Mouse (Mus musculus): ENCODE results near the gene Serpinb8. TPM values are rescaled to one million over a fixed set of nuclear protein-coding genes. Genes with fewer than 3 reads are reported as not detected.
A peak's percentile ranks its signal among the peaks of the same experiment; 100 is the strongest.

Gene Serpinb8
- polyA plus RNA-seq (2015; fragmentation: Nextera tagmentation; extraction: Ambion mirVana) = 2.4 TPM in 2 replicates

DNA sequence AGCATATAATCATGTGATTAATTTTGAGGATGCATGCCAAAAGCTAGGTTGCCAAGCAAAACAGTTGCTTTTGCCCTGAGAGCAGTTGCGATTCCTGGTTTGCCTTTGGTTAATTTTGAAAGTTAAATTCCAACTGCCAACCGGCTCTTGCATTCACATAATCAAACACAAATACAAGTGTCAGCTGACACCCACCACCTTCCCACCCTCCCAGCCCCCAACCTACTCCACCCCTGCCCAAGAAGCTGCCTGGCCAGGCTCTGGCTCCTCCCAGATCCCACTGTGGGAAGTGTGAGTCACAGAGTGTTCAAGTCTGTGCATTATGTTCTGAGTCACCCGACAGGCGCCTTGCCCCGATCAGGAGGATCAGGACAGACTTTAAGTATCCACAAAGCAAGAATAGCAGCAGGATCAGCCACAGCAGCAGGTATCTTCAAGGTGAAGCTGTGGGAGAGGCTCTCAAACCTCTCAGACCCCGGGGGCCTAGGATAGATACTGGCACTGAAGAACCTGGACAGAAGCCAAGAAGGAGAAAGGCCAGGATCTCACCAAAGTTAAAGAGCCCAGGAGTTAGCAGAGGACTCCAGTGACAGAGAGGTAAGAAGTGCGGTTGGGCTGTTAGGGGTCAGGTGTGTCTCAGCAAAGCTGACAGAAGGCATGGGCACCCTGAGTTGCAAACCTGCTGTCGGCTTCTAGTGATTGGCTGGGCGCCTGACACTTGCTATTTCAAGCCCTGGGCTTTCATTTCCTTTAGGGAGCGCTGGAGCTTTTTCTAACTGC is at the start of gene Serpinb8:
Gene Serpinb8 (plus strand): TSS at position 316 of the 780 bp plus-strand sequence.
- H3K4me3 ChIP-seq (replicated peaks; ENCODE audit: low read depth, low read length) = 0 out of 2 replicates have a peak within 1 kb of the TSS, but pooled peaks have one; percentile 5
- no peaks in the 10 kb centered on the region for H3K36me3 ChIP-seq (ENCODE audit: insufficient read depth, low read length)
- H3K9me3 ChIP-seq (replicated peaks; ENCODE audit: low read length) = no peaks in the 10 kb centered on the region
- TF ChIP-seq CTCF (IDR thresholded peaks at IDR 0.05; ENCODE audit: low read depth) = no peak
- H3K4me2 ChIP-seq (ENCODE audit: low read length) = peak within 1 kb of the TSS; percentile 41
- no peak within 1 kb of the TSS for H3K27ac ChIP-seq
- 29% methylated on average over 10 of the region's 10 CpGs for WGBS
- H3K27me3 ChIP-seq (ENCODE audit: insufficient read depth, low read length) = no peaks in the 10 kb centered on the region
- ATAC-seq (replicated peaks; ENCODE audit: low FRiP score, low read depth) (peak; percentile 80; the same call in 1 of the 2 replicates), DNase-seq (ENCODE audit: low spot score) (peak; percentile 24)
- no peak within 1 kb of the TSS for H3K9ac ChIP-seq (ENCODE audit: low read depth, low read length)
- no peaks in the 10 kb centered on the region for H3K4me1 ChIP-seq (replicated peaks; ENCODE audit: insufficient read depth, low read length)

GRCm38 (mm10) chr1:107559494-107559893 is 30.3 kb upstream of the Serpinb8 start:
- no peak for TF ChIP-seq CTCF (IDR thresholded peaks at IDR 0.05; ENCODE audit: low read depth)
- no peaks in the 10 kb centered on the region for H3K36me3 ChIP-seq (ENCODE audit: insufficient read depth, low read length)
- 86% methylated on average over 3 of the region's 3 CpGs for WGBS
- no peak overlapping the region for H3K9ac ChIP-seq (ENCODE audit: low read depth, low read length)
- H3K4me3 ChIP-seq (replicated peaks; ENCODE audit: low read depth, low read length) = no peak overlapping the region
- ATAC-seq (replicated peaks; ENCODE audit: low FRiP score, low read depth) = no peak
- no peaks in the 10 kb centered on the region for H3K4me1 ChIP-seq (replicated peaks; ENCODE audit: insufficient read depth, low read length)
- no peak overlapping the region for H3K27ac ChIP-seq
- H3K27me3 ChIP-seq (ENCODE audit: insufficient read depth, low read length) = no peaks in the 10 kb centered on the region
- DNase-seq (ENCODE audit: low spot score) = no peak
- no peaks in the 10 kb centered on the region for H3K9me3 ChIP-seq (replicated peaks; ENCODE audit: low read length)
- no peak overlapping the region for H3K4me2 ChIP-seq (ENCODE audit: low read length)

DNA sequence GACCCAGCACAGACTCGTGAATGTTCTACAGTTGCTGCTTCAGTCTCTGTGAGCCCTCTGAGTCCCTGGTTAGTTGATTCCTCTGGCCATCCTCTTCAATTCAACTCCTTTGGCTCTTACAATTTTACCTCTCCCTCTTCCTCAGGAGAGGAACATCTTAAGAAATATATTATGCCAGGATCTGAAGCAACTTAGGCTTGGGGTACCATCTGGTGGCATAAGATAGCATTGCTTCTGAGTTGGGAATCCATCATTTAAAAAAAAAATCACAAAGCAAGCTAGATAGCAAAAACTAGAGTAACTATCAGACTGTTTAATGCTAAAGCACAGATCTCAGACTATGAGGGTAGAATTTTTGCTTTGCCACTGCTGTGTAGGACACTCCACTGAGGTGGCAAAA is 27.7 kb upstream of the Serpinb8 start:
- 80% methylated on average over 1 of the region's 1 CpGs for WGBS
- no peaks in the 10 kb centered on the region for H3K9me3 ChIP-seq (replicated peaks; ENCODE audit: low read length)
- no peak overlapping the region for H3K4me3 ChIP-seq (replicated peaks; ENCODE audit: low read depth, low read length)
- H3K36me3 ChIP-seq (ENCODE audit: insufficient read depth, low read length) = no peaks in the 10 kb centered on the region
- no peak for ATAC-seq (replicated peaks; ENCODE audit: low FRiP score, low read depth)
- no peaks in the 10 kb centered on the region for H3K4me1 ChIP-seq (replicated peaks; ENCODE audit: insufficient read depth, low read length)
- peak; percentile 26; the same call in 1 of the 2 replicates for TF ChIP-seq CTCF (IDR thresholded peaks at IDR 0.05; ENCODE audit: low read depth)
- DNase-seq (ENCODE audit: low spot score) = no peak
- no peak overlapping the region for H3K9ac ChIP-seq (ENCODE audit: low read depth, low read length)
- H3K27me3 ChIP-seq (ENCODE audit: insufficient read depth, low read length) = no peaks in the 10 kb centered on the region
- H3K4me2 ChIP-seq (ENCODE audit: low read length) = no peak overlapping the region
- no peak overlapping the region for H3K27ac ChIP-seq

DNA sequence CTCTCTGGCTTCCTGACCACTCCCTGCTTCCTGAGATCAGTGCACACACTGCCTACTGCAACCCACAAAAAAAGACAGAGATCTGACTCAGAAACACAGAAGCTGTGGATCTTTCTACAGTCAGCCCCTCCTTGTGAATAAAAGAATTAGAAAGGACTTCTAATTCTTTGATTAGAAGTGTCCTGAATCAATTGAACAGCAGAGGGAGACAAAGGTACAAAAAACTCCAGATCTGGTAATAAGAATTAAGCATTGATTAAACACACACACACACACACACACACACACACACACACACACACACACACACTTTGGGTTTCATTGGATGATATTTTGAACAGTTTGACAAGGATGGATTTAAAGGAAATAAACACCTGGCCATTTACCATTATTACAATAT is 24.2 kb upstream of the Serpinb8 start:
- Histone ChIP-seq H3K36me3 (ENCODE audit: insufficient read depth, low read length) (no peaks in the 10 kb centered on the region), H3K9me3 (replicated peaks; ENCODE audit: low read length) (no peaks in the 10 kb centered on the region), H3K4me1 (replicated peaks; ENCODE audit: insufficient read depth, low read length) (no peaks in the 10 kb centered on the region), H3K4me2 (ENCODE audit: low read length) (no peak overlapping the region), H3K9ac (ENCODE audit: low read depth, low read length) (no peak overlapping the region), H3K27me3 (ENCODE audit: insufficient read depth, low read length) (no peaks in the 10 kb centered on the region), H3K27ac (no peak overlapping the region), H3K4me3 (replicated peaks; ENCODE audit: low read depth, low read length) (no peak overlapping the region)
- peak; percentile 53 for TF ChIP-seq CTCF (IDR thresholded peaks at IDR 0.05; ENCODE audit: low read depth)
- ATAC-seq (replicated peaks; ENCODE audit: low FRiP score, low read depth) (no peak), DNase-seq (ENCODE audit: low spot score) (peak; percentile 39)

DNA sequence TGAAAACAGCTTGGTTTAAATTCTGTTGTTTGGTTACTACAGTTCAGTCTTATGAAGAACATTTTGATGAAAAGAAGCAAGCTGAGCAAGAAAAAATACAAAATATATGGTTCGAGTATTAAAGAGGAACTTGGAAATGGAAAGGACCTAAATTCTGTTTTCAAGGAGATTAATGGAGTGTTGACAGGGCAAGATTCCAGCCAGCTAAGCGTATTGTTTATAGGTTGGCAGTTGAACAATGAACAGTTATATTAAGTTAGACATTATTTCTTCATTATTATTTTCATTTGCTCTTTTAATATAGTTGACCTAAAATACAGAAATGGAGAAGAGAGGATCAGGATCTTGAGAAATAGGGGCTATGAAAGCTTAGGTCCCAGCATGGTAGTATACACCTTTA is 13.7 kb upstream of the Serpinb8 start:
- no peak for TF ChIP-seq CTCF (IDR thresholded peaks at IDR 0.05; ENCODE audit: low read depth)
- H3K4me2 ChIP-seq (ENCODE audit: low read length) = no peak overlapping the region
- DNase-seq (ENCODE audit: low spot score) = no peak
- H3K9ac ChIP-seq (ENCODE audit: low read depth, low read length) = no peak overlapping the region
- H3K36me3 ChIP-seq (ENCODE audit: insufficient read depth, low read length) = no peaks in the 10 kb centered on the region
- H3K27ac ChIP-seq = no peak overlapping the region
- H3K9me3 ChIP-seq (replicated peaks; ENCODE audit: low read length) = no peaks in the 10 kb centered on the region
- ATAC-seq (replicated peaks; ENCODE audit: low FRiP score, low read depth) = no peak
- no peak overlapping the region for H3K4me3 ChIP-seq (replicated peaks; ENCODE audit: low read depth, low read length)
- WGBS = 62% methylated on average over 2 of the region's 2 CpGs
- H3K27me3 ChIP-seq (ENCODE audit: insufficient read depth, low read length) = no peaks in the 10 kb centered on the region
- H3K4me1 ChIP-seq (replicated peaks; ENCODE audit: insufficient read depth, low read length) = no peaks in the 10 kb centered on the region

DNA sequence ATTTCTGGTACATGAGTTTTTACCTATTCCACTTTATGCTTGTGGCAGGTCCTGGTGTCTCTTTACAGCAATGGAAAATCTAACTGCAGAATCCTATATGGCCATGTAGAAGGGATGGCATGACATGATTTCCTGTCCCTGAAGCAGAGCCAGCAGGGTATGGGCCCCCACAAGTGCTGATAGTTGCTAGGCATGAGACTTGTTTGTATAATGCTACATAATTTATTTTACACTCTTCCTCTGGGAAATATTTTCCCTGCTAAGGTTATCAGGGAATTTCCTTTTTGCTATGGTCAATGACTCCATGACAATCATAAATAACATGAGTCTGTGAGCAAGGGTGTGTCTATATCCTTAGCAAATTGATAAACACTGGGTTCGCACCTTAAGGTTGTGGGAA is 12.3 kb upstream of the Serpinb8 start:
- WGBS = 72% methylated on average over 1 of the region's 1 CpGs
- Histone ChIP-seq H3K9ac (ENCODE audit: low read depth, low read length) (no peak overlapping the region), H3K9me3 (replicated peaks; ENCODE audit: low read length) (no peaks in the 10 kb centered on the region), H3K4me2 (ENCODE audit: low read length) (no peak overlapping the region), H3K27ac (no peak overlapping the region), H3K36me3 (ENCODE audit: insufficient read depth, low read length) (no peaks in the 10 kb centered on the region), H3K4me1 (replicated peaks; ENCODE audit: insufficient read depth, low read length) (no peaks in the 10 kb centered on the region), H3K27me3 (ENCODE audit: insufficient read depth, low read length) (no peaks in the 10 kb centered on the region), H3K4me3 (replicated peaks; ENCODE audit: low read depth, low read length) (no peak overlapping the region)
- no peak for TF ChIP-seq CTCF (IDR thresholded peaks at IDR 0.05; ENCODE audit: low read depth)
- ATAC-seq (replicated peaks; ENCODE audit: low FRiP score, low read depth) = no peak
- no peak for DNase-seq (ENCODE audit: low spot score)

All from kidney, postnatal 0 days (tissue).